Mouse (Mus musculus) neural tube, embryonic 11.5 days (tissue): Measurements from ENCODE around the gene Fam71e1. TPM values are rescaled to one million over a fixed set of nuclear protein-coding genes. Genes with fewer than 3 reads are reported as not detected.

Source experiments
- ATAC-seq: fragments of 200-750 bp; cut with Nextera tagmentation; 2 replicates; pipeline ENCODE4 v1.8.0; 2017; ENCODE audit warnings: moderate number of reproducible peaks, mild to moderate bottlenecking, moderate TSS enrichment, moderate library complexity; ENCODE audit not compliant: insufficient read depth, low FRiP score, low TSS enrichment
- DNase-seq: peaks from one replicate; pipeline ENCODE4 v3.0.0-alpha.2; 2015; ENCODE audit warnings: low spot score
- H3K27ac ChIP-seq: fragments of 300-500 bp; sonication (generic); 2 replicates; pipeline ENCODE4 v1.5.1; 2014; ENCODE audit warnings: low read depth, mild to moderate bottlenecking, low read length
- H3K27me3 ChIP-seq: fragments of 300-500 bp; sonication (generic); 2 replicates; pipeline ENCODE4 v1.6.1; 2014; ENCODE audit warnings: mild to moderate bottlenecking, low read length, mixed read lengths; ENCODE audit not compliant: control insufficient read depth, insufficient read depth
- H3K36me3 ChIP-seq: fragments of 300-500 bp; sonication (generic); 2 replicates; pipeline ENCODE4 v1.6.1; 2014; ENCODE audit warnings: mild to moderate bottlenecking, low read length, moderate library complexity, mixed read lengths; ENCODE audit not compliant: control insufficient read depth, insufficient read depth
- H3K4me1 ChIP-seq: fragments of 300-500 bp; sonication (generic); 2 replicates; pipeline ENCODE4 v1.6.1; 2014; ENCODE audit warnings: low read length, mixed read lengths; ENCODE audit not compliant: control insufficient read depth, insufficient read depth
- H3K4me2 ChIP-seq: fragments of 300-500 bp; sonication (generic); 2 replicates; pipeline ENCODE4 v1.6.1; 2014; ENCODE audit warnings: low read depth, mild to moderate bottlenecking, moderate library complexity
- H3K4me3 ChIP-seq: fragments of 300-500 bp; sonication (generic); 2 replicates; pipeline ENCODE4 v1.5.1; 2014; ENCODE audit warnings: low read depth, low read length
- H3K9ac ChIP-seq: fragments of 300-500 bp; sonication (generic); 2 replicates; pipeline ENCODE4 v1.6.1; 2014; ENCODE audit warnings: mild to moderate bottlenecking, low read length
- H3K9me3 ChIP-seq: fragments of 300-500 bp; sonication (generic); 2 replicates; pipeline ENCODE4 v1.6.1; 2016; ENCODE audit warnings: low read length; ENCODE audit not compliant: control insufficient read depth
- WGBS: fragments of 180-500 bp; shearing (Covaris S2); extraction: QIAGEN DNeasy Blood & Tissue Kit; methylation state at CpG from one replicate; pipeline ENCODE4 v1.1.7; 2014; 5-methylcytosine and 5-hydroxymethylcytosine counted together
- polyA plus RNA-seq: library from polyadenylated mRNA; unstranded; fragments of >200 nt; fragmentation: Nextera tagmentation; extraction: Ambion mirVana; gene quantifications from 2 replicates; pipeline ENCODE4 v1.2.1, GENCODE M21; 2014

Gene Fam71e1
- polyA plus RNA-seq: 12.3 and 13.3 TPM in 2 replicates

DNA sequence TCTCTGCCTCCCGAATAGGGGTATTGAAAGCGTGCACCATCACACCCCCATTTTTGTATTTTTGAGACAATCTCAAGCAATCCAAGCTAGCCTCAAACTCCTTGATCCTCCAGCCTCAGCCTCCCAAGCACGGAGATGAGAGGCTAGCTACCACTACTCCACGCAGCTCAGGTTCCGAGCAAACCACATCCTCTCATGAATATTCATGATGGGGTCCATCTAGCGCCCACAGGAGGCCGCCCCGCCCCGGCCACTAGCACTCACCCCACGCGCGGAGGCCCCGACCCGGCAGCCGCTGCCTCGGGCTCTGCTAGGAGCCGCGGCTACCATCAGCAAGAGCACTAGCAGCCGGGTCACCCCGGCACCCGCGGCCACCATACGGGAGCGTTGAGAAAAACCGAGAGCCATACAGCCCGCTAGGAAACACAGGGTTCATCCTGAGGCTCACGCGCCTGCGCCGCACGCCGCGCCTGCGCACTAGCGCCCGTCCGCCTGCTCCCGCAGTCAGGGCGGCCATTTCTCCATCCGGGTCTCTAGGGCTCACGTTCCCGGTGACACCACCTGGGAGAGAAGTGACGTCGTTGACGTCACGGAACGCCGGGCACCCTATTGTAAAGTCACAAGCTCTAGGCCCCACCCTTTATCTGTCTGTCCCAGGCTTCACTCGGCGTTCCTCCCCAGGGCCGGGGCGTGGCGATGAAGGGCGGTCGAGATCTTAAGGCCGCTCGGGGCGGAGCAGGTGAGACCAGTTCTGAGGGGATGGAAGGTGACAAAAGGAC, at the start of gene Fam71e1, which contains the start of gene Emc10:
Gene Fam71e1 (plus strand): TSS at position 590 of the 779 bp plus-strand sequence.
Gene Emc10 (minus strand): TSS at position 538 of the 779 bp plus-strand sequence.
- Histone ChIP-seq H3K4me1 (peaks cover 6% of the 10 kb centered on the region; the same call in 1 of the 2 replicates), H3K4me2 (peak within 1 kb of the TSS; percentile 71), H3K27ac (peak within 1 kb of the TSS; percentile 87), H3K4me3 (peak within 1 kb of the TSS; percentile 69), H3K27me3 (no peaks in the 10 kb centered on the region), H3K9ac (peak within 1 kb of the TSS; percentile 83), H3K9me3 (no peaks in the 10 kb centered on the region), H3K36me3 (peaks cover 5% of the 10 kb centered on the region)
- DNase-seq (peak; percentile 99), ATAC-seq (peak; percentile 96)
- WGBS: under 1% methylated on average over 58 of the region's 58 CpGs

- Histone ChIP-seq H3K36me3 (peaks cover 2% of the 10 kb centered on the region; the same call in 1 of the 2 replicates), H3K9me3 (no peaks in the 10 kb centered on the region), H3K4me2 (no peak overlapping the region), H3K4me3 (no peak overlapping the region), H3K4me1 (no peaks in the 10 kb centered on the region), H3K27me3 (no peaks in the 10 kb centered on the region), H3K27ac (no peak overlapping the region), H3K9ac (no peak overlapping the region)
- 13% methylated on average over 3 of the region's 3 CpGs for WGBS
- DNase-seq (peak; percentile 7), ATAC-seq (no peak)
These were observed 43.1 kb upstream of the Fam71e1 start for GRCm38 (mm10) chr7:44453256-44453655.

GRCm38 (mm10) chr7:44456302-44456701, 40.1 kb upstream of the Fam71e1 start:
- Histone ChIP-seq H3K36me3 (peaks cover 4% of the 10 kb centered on the region; the same call in 1 of the 2 replicates), H3K27ac (no peak overlapping the region), H3K4me2 (no peak overlapping the region), H3K4me1 (no peaks in the 10 kb centered on the region), H3K27me3 (peaks cover 18% of the 10 kb centered on the region), H3K9ac (no peak overlapping the region), H3K4me3 (no peak overlapping the region), H3K9me3 (no peaks in the 10 kb centered on the region)
- 86% methylated on average over 1 of the region's 1 CpGs for WGBS
- ATAC-seq (no peak), DNase-seq (no peak)

- Histone ChIP-seq H3K36me3 (peaks cover 12% of the 10 kb centered on the region), H3K27me3 (peaks cover 47% of the 10 kb centered on the region)
These were observed 36.3 kb upstream of the Fam71e1 start for GRCm38 (mm10) chr7:44460067-44460466.

DNA sequence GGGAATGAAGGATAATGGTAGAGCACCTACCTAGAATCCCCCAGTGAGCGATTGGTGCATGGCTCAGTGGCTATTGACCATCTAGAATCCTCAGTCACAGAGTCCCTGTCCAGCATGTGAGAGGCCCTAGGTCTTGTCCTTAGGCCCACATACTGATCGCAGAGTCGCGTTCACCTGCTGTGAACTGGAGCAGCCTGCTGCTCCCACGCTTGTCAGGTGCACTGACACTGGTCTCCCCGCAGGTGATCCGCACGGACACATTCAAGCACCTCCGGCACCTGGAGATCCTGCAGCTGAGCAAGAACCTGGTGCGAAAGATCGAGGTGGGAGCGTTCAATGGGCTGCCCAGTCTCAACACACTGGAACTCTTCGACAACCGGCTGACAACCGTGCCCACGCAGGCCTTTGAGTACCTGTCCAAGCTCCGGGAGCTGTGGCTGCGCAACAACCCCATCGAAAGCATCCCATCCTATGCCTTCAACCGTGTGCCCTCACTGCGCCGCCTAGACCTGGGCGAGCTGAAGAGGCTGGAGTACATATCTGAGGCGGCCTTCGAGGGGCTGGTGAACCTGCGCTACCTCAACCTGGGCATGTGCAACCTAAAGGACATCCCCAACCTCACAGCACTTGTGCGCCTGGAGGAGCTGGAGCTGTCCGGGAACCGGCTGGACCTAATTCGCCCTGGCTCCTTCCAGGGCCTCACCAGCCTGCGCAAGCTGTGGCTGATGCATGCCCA, 35.4 kb upstream of the Fam71e1 start:
- ATAC-seq (no peak), DNase-seq (no peak)
- H3K4me3 ChIP-seq: no peak overlapping the region
- H3K4me2 ChIP-seq: no peak overlapping the region
- H3K27me3 ChIP-seq: peaks cover 47% of the 10 kb centered on the region
- peaks cover 12% of the 10 kb centered on the region for H3K36me3 ChIP-seq
- no peak overlapping the region for H3K9ac ChIP-seq
- H3K27ac ChIP-seq: no peak overlapping the region
- H3K4me1 ChIP-seq: peaks cover 6% of the 10 kb centered on the region; the same call in 1 of the 2 replicates
- 73% methylated on average over 31 of the region's 31 CpGs for WGBS
- no peaks in the 10 kb centered on the region for H3K9me3 ChIP-seq

More at GRCm38 (mm10) chr7:44460067-44460466, 36.3 kb upstream of the Fam71e1 start:
- Histone ChIP-seq H3K9me3 (no peaks in the 10 kb centered on the region), H3K4me3 (no peak overlapping the region), H3K4me2 (no peak overlapping the region), H3K9ac (no peak overlapping the region), H3K27ac (no peak overlapping the region), H3K4me1 (peaks cover 6% of the 10 kb centered on the region; the same call in 1 of the 2 replicates)
- ATAC-seq (no peak), DNase-seq (no peak)
- WGBS: 70% methylated on average over 6 of the region's 6 CpGs

- DNase-seq: no peak
- H3K36me3 ChIP-seq: peaks cover 12% of the 10 kb centered on the region
These were observed 34.7 kb upstream of the Fam71e1 start for GRCm38 (mm10) chr7:44461503-44462217.

GRCm38 (mm10) chr7:44462218-44463055, 33.9 kb upstream of the Fam71e1 start:
- Histone ChIP-seq H3K4me3 (peak overlapping the region; percentile 12; the same call in 1 of the 2 replicates), H3K9ac (no peak overlapping the region), H3K4me2 (peak overlapping the region; percentile 32; the same call in 1 of the 2 replicates), H3K9me3 (no peaks in the 10 kb centered on the region), H3K4me1 (peaks cover 6% of the 10 kb centered on the region; the same call in 1 of the 2 replicates), H3K27me3 (peaks cover 47% of the 10 kb centered on the region), H3K36me3 (peaks cover 12% of the 10 kb centered on the region), H3K27ac (no peak overlapping the region)
- ATAC-seq (no peak), DNase-seq (peak; percentile 75)
- WGBS: 11% methylated on average over 76 of the region's 77 CpGs

More at GRCm38 (mm10) chr7:44461503-44462217, 34.7 kb upstream of the Fam71e1 start:
- Histone ChIP-seq H3K27ac (no peak overlapping the region), H3K27me3 (peaks cover 47% of the 10 kb centered on the region), H3K4me2 (no peak overlapping the region), H3K9me3 (no peaks in the 10 kb centered on the region), H3K4me3 (no peak overlapping the region), H3K4me1 (peaks cover 6% of the 10 kb centered on the region; the same call in 1 of the 2 replicates), H3K9ac (no peak overlapping the region)
- ATAC-seq: no peak
- WGBS: 54% methylated on average over 57 of the region's 57 CpGs
